Mouse (Mus musculus): ENCODE results near the gene Dynlrb2.

The Dynlrb2 gene

DNA sequence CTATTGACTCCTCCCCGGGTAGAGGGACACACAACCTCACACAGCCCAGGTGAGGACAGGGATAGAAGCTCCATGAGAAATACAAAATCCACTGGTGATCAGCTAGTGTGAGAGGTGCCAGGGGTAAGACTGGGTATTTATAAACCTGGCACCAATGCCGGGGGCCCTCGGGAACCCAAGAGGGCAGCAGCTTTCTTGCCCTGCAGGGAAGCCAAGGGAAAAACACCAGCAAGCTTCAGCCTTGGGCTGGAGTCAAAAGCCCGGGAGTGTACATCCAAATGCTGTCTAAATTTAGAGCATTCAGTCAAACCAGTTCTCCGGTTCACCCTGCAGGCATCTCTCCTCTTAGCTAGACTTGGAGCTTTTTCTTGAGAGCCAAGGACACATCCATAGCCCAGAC is 38.1 kb downstream of the Dynlrb2 start:
- no peak for DNase-seq

DNA sequence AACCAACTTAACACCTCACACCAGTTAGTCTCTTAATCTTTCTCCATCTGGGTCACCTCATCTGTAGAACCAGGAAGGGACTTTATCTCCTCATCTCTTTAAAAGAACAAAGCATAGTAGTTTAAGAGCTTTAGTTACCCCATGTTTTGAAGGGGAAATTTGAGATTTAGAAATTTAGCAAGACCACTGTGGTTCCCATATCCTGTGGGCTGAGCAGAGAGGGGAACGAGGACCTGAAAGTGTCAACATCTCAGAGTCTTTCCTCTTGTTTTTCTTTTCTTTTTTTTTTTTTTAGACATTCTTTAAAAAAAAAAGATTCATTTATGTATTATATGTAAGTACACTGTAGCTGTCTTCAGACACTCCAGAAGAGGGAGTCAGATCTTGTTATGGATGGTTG is 38.6 kb downstream of the Dynlrb2 start:
- no peak for DNase-seq

DNA sequence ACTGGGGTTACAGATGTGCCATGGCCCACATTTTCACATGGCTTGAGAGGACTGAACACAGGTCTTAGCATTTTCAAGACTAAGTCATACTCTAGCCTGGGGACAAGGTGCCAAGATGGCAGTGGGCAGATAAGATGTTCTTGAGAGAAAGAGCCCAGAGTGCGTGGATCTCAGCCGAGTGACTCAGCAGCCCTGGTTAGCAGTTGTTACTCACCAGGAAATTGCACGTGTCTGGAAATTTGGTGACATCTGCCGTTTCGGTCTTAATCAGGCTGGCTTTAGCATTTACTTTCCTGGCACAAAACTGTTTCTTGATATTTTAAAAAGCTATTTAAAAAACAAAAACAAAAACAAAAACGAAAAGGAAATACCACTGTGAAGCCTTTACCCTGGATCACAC is 47.5 kb downstream of the Dynlrb2 start:
- no peak for DNase-seq

DNA sequence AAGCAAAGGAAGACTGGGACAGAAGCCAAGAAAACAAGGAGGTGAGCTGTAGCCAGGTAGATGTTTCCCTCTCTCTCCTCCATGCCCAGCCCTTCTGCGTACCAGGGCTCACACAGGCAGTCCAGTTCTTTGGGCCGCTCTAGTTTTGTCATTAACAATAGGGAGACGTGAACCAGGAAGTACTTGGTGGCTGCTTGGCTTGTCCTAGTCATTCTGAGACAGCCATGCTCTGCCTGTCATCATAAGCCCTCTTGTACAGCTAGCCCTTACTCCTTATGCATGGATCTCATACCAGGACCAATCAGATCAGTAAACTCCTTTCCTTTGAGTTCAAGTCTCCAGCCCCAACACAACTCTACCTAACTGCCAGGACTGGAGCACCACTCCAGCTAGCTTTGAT is 48.0 kb downstream of the Dynlrb2 start:
- DNase-seq: no peak
